Mouse (Mus musculus): Measurements from ENCODE around the gene Slc17a7.

DNA sequence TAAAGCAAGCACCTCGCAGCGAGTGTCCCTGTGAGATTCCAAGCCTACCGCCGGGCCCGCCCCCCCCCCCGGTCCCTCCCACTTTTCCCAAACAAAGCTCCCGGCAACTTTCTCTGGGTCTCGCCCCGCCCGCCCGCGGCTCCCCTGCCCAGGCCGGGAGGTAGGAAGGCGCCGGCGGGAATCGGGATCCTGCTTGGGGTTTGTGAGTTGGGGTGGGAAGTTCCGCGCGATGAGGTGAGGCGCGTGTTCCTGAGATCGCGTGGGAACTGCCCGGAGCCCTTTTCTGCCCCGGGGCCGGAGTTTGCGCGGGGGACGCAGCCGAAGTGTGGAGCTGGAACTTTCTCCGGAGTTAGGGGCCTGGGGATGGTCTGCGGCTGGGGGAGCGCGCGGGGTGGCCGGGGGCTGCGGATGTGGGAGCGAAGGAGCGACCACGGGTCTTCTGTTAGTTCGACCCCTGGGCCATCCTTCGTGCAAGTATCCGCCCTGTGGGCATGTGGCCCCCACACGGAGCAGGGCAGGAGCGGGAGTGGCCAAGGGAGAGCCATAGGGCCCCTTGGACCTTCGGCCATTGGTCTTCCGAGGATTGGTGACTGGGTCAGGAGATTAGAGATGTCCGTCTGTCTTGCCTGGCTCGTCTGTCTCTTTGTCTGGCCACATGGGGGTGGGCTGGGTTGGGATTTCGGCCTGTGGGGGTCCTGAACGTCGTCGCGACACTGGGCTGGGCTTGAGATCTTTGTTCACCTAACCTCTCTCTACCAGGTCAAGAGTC is 52.1 kb downstream of the Slc17a7 start, which contains the start of gene Tead2:
- no peak for TF ChIP-seq POLR2A (IDR thresholded peaks at IDR 0.05; ENCODE audit: control insufficient read depth, low read depth, low read length)
- TF ChIP-seq CTCF (IDR thresholded peaks at IDR 0.05; ENCODE audit: control insufficient read depth, insufficient read depth, insufficient replicate concordance, low read depth, low read length), result no peak

Data from testis, adult 2 months (tissue).